Mouse (Mus musculus) embryonic stem cell, embryonic (primary cell): ENCODE data around the gene Rassf4.

Source experiments
- CTCF ChIA-PET, 4 experiments: fragments of 300-600 bp in 2 of 4; fragments of 350-600 bp in 2 of 4; sonication (Branson Sonifier 250); formaldehyde crosslinking; loops; one replicate each; lab custom pipeline; 2022; ENCODE audit warnings: inconsistent platforms in 2 of 4; lab: Charles Lee
- POLR2A ChIA-PET, 4 experiments: fragments of 300-600 bp in 2 of 4; fragments of 350-600 bp in 2 of 4; sonication (Branson Sonifier 250); formaldehyde crosslinking; loops; one replicate each; lab custom pipeline; 2022; ENCODE audit warnings: antibody characterized with exemption in 4 of 4, inconsistent platforms in 1 of 4; lab: Charles Lee

The Rassf4 gene

DNA sequence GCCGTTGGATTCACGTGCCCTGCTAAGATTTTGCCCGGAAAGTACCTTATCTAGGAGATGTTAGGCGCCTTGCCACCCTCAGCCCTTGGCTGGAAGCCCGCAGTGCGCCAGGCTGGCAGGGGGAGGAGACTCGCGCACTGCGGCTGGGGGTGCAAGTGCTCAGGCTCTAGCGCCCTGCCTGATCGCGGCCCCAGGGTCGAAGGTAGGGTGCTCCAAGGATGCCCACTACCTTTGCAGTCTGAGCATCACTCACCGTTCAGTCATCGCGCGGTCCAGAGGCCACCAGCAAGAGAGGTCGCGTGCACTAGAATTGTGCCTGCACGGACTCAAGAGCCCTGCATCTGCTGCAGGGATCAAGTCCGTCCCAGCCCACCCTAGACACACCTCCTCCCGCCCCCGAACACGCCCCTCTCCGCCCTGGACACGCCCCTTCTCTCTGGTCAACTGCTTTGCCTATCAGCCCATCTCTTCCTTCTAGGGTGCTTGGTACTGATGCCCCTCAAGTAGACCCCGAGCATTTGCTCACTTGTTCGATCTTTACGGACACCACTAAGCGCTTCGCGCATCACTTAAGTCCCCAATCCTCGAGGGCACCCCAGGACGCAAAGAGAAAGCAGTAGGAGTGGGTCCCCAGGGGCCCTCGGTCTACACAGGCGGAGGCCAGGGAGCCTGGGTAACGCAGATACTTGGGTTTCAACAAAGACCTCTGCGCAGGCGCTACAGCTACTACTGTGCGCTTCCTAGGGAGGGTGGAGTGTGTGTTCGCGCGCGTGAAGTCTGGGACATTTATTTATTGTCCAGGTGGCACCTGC is at the start of gene Rassf4:
Gene Rassf4 (minus strand): TSS at position 482 of the 812 bp plus-strand sequence.
- POLR2A ChIA-PET, result interaction anchor here in 2 of 4 experiments (0.7 to 1.7 kb wide), 6 partner anchors 8 to 42 kb away, joined by 3 to 4 read pairs (median 3); no protein-coding TSS in a partner anchor
- CTCF ChIA-PET, result no interaction called here

GRCm38 (mm10) chr6:116718920-116719319 is 45.2 kb upstream of the Rassf4 start:
- ChIA-PET POLR2A (interaction anchor here in 1 of 4 experiments (0.7 kb wide), 1 partner anchor 392 kb away, joined by 3 read pairs; no protein-coding TSS in a partner anchor), CTCF (interaction anchor here in 1 of 4 experiments (1.2 kb wide), 1 partner anchor 50 kb away, joined by 4 read pairs; no protein-coding TSS in a partner anchor)

GRCm38 (mm10) chr6:116718361-116718760 is 44.6 kb upstream of the Rassf4 start:
- ChIA-PET CTCF (interaction anchor here in 2 of 4 experiments (0.5 to 1.2 kb wide), 2 partner anchors 50 to 942 kb away, joined by 3 to 4 read pairs; no protein-coding TSS in a partner anchor), POLR2A (interaction anchor here in 1 of 4 experiments (0.7 kb wide), 1 partner anchor 31 kb away, joined by 3 read pairs; no protein-coding TSS in a partner anchor)

GRCm38 (mm10) chr6:116717851-116718250 is 44.1 kb upstream of the Rassf4 start:
- POLR2A ChIA-PET, result interaction anchor here in 1 of 4 experiments (0.7 kb wide), 1 partner anchor 31 kb away, joined by 3 read pairs; no protein-coding TSS in a partner anchor
- CTCF ChIA-PET, result interaction anchor here in 2 of 4 experiments (0.5 to 1.2 kb wide), 2 partner anchors 51 to 943 kb away, joined by 3 to 4 read pairs; no protein-coding TSS in a partner anchor

DNA sequence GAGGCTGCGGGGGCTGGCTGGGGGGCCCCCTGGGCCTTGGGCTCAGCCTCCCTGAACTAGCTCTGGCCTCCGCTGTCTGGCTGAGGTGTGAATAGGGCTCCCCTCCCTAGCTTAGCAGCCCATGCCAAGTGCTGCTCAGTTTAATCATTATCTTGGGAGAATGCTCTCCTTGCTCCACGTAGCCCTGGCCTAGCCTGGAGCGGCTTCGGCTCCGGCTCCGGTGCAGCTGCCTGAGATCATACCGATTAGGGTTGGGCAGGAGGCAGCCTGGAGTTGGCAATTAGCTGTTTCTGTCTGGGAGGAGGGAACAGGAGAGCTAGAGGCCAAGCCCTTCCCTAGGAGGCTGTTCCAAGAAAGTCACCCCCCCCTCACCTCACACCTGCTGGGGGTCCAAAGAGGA is 42.9 kb upstream of the Rassf4 start, which contains the start of gene Tmem72:
Gene Tmem72 (minus strand): TSS at position 248 of the 400 bp plus-strand sequence.
- ChIA-PET POLR2A (interaction anchor here in 1 of 4 experiments (1.0 to 1.1 kb wide), 2 partner anchors 43 to 48 kb away, joined by 3 to 4 read pairs; no protein-coding TSS in a partner anchor), CTCF (interaction anchor here in 3 of 4 experiments (0.6 to 1.8 kb wide), 3 partner anchors 19 to 453 kb away, joined by 3 to 5 read pairs (median 4); no protein-coding TSS in a partner anchor)

DNA sequence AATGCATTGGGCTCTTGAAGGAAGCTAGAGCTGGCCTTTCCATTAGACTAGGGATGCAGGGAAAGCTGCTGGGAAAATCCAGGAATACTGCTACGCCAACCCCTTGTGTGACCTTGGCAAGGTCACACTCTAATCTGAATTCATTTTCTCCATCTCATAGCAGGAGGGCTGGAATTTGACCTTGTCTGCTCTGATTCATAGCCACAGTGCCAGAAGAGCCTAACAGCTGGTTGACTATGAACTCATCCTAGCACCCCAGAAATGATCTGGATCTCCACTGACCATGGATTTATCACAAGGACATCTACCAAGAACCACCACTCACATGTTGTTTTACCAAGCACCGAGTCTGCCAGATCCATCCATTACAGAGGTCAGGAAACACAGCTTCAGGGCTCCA is 41.4 kb upstream of the Rassf4 start:
- POLR2A ChIA-PET, result interaction anchor here in 2 of 4 experiments (0.6 to 1.8 kb wide), 2 partner anchors 40 to 60 kb away, joined by 4 read pairs; no protein-coding TSS in a partner anchor
- CTCF ChIA-PET, result interaction anchor here in 2 of 4 experiments (1.2 to 1.8 kb wide), 2 partner anchors 63 to 83 kb away, joined by 3 to 5 read pairs; no protein-coding TSS in a partner anchor

GRCm38 (mm10) chr6:116714576-116714975 is 40.8 kb upstream of the Rassf4 start:
- ChIA-PET CTCF (no interaction called here), POLR2A (interaction anchor here in 1 of 4 experiments (1.8 kb wide), 1 partner anchor 40 kb away, joined by 4 read pairs; no protein-coding TSS in a partner anchor)

- CTCF ChIA-PET, result interaction anchor here in 1 of 4 experiments (0.6 kb wide), 1 partner anchor 34 kb away, joined by 4 read pairs; no protein-coding TSS in a partner anchor
- POLR2A ChIA-PET, result no interaction called here
Measured at GRCm38 (mm10) chr6:116713966-116714365, 40.2 kb upstream of the Rassf4 start.

- CTCF ChIA-PET, result interaction anchor here in 1 of 4 experiments (0.7 kb wide), 1 partner anchor 1963 kb away, joined by 3 read pairs; no protein-coding TSS in a partner anchor
Measured at GRCm38 (mm10) chr6:116712503-116712902, 38.8 kb upstream of the Rassf4 start.

DNA sequence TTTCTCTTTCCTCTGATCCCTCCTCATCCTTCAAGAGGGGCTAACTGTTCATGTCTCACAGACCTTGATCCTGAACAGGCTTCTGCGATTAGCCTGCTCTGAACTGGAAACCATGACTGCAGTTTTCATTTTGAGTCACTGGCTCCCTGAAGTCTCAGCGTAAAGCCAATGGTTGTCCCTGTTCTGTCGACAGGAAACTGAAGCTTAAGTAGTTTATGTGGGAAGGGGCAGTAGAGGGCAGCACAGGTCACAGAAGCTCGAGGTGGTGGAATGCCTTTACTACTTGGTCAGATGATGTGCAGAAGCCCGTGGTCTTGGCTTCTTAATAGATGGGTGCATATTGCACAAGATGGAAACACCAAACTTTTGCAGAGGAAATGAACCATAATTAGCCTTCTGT is 38.3 kb upstream of the Rassf4 start:
- CTCF ChIA-PET, result interaction anchor here in 1 of 4 experiments (0.7 kb wide), 1 partner anchor 1962 kb away, joined by 3 read pairs; no protein-coding TSS in a partner anchor
- POLR2A ChIA-PET, result no interaction called here

More at GRCm38 (mm10) chr6:116712503-116712902, 38.8 kb upstream of the Rassf4 start:
- POLR2A ChIA-PET, result no interaction called here

GRCm38 (mm10) chr6:116704320-116704719 is 30.6 kb upstream of the Rassf4 start:
- CTCF ChIA-PET, result no interaction called here

GRCm38 (mm10) chr6:116700821-116701220 is 27.1 kb upstream of the Rassf4 start:
- CTCF ChIA-PET, result interaction anchor here in 1 of 4 experiments (0.9 kb wide), 1 partner anchor 49 kb away, joined by 3 read pairs; no protein-coding TSS in a partner anchor
- POLR2A ChIA-PET, result no interaction called here

More at GRCm38 (mm10) chr6:116704320-116704719, 30.6 kb upstream of the Rassf4 start:
- POLR2A ChIA-PET, result no interaction called here

DNA sequence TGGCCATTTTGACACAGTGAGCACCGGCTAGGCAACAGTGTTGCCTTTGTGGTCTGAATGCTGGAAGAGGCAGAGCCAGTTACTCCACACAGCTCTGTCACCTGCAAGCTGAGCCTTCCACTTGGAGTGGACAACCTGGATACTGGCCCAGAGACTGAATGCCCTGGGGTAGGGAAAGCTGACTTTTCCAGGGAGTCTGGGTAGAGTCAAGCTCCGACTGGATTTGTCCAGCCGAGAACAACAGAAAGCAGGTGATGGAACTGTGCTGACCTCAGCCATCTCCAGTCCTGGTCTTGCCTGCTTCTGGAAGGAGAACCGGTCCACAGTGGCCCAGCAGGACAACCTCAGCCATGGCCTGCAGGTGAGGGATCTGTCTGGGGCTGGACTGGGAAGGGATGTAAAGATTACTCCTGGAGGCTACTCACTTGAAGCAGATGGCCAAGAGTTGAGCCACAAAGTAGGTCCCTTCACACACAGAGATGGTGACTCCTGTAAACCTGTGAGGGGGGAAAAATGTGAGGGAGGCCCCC is 24.2 kb upstream of the Rassf4 start:
- POLR2A ChIA-PET, result no interaction called here

DNA sequence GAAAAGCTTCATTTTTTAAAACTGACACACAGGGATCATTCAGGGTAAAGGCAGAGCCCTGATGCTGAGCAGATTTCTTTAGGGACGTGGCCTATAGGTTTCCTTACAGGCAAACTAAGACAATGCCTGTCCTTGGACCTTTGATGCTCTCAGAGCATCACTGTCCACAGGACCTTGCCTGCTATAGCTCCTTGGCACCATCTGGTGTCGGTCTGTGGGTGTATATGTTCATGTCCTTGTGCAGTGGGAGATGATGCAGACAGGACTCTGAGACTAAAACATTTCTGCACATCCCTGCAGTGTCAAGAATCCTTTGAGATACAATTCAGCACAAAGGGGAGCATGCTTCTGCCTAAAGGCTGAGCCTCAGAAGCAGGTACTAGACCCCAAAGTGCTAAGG is 23.7 kb upstream of the Rassf4 start:
- ChIA-PET POLR2A (interaction anchor here in 1 of 4 experiments (0.6 kb wide), 1 partner anchor 277 kb away, joined by 4 read pairs; no protein-coding TSS in a partner anchor), CTCF (interaction anchor here in 2 of 4 experiments (0.5 to 1.7 kb wide), 9 partner anchors 9 to 924 kb away, joined by 3 to 8 read pairs (median 5); partner anchors contain the start of gene Tmem72 (in 1 of the 2))

More for the DNA sequence above, 24.2 kb upstream of the Rassf4 start:
- CTCF ChIA-PET, result interaction anchor here in 2 of 4 experiments (0.5 to 1.7 kb wide), 8 partner anchors 9 to 924 kb away, joined by 3 to 8 read pairs (median 4); partner anchors contain the start of gene Tmem72 (in 1 of the 2)

- ChIA-PET CTCF (no interaction called here), POLR2A (no interaction called here)
Measured at GRCm38 (mm10) chr6:116694346-116694745, 20.6 kb upstream of the Rassf4 start.

- CTCF ChIA-PET, result interaction anchor here in 1 of 4 experiments (0.9 kb wide), 1 partner anchor 131 kb away, joined by 3 read pairs; no protein-coding TSS in a partner anchor
- POLR2A ChIA-PET, result interaction anchor here in 1 of 4 experiments (1.1 kb wide), 1 partner anchor 15 kb away, joined by 3 read pairs; no protein-coding TSS in a partner anchor
Measured at GRCm38 (mm10) chr6:116693639-116694038, 19.9 kb upstream of the Rassf4 start.

- POLR2A ChIA-PET, result interaction anchor here in 3 of 4 experiments (0.5 to 1.2 kb wide), 3 partner anchors 8 to 195 kb away, joined by 3 to 4 read pairs (median 3); partner anchors contain the start of gene Rassf4 (in 1 of the 3)
- CTCF ChIA-PET, result interaction anchor here in 2 of 4 experiments (1.1 to 1.2 kb wide), 2 partner anchors 50 kb away, joined by 3 read pairs; no protein-coding TSS in a partner anchor
Measured at GRCm38 (mm10) chr6:116682317-116682716, 8.6 kb upstream of the Rassf4 start.
